Comparison of ENCODE assay signal across 9 mouse cellular contexts in genomic region chr2:33160326-33160973, GRCm38 (mm10). TPM values are rescaled to one million over a fixed set of nuclear protein-coding genes. Genes with fewer than 3 reads are reported as not detected.
DNase-seq lines count a peak whose midpoint lies in the region; ATAC-seq and TF ChIP-seq lines count a peak whose summit lies in the region.
"Had no signal": no experiment of that assay in that cellular context is flagged by ENCODE, and none has a peak within 500 bp of the region (broad histone marks: within the 10 kb centered on the region; RNA-seq: fewer than 3 reads in every experiment).

No protein-coding gene starts in this region.

- H3K9ac ChIP-seq in limb, embryonic 11.5 days (ENCODE audit: low read length), result peak overlapping the region; percentile 23; the same call in 1 of the 2 replicates
- H3K9ac ChIP-seq in neural tube, embryonic 15.5 days (replicated peaks), result no peak overlapping the region

- no peak for ATAC-seq in limb, embryonic 11.5 days (ENCODE audit: insufficient number of reproducible peaks, low FRiP score, low TSS enrichment, low read depth)
- no peak for ATAC-seq in neural tube, embryonic 15.5 days (ENCODE audit: low FRiP score)
- ATAC-seq: forebrain, embryonic 16.5 days had no signal

- no peak overlapping the region for H3K4me2 ChIP-seq in limb, embryonic 11.5 days (ENCODE audit: low read depth, severe bottlenecking)
- no peak overlapping the region for H3K4me2 ChIP-seq in neural tube, embryonic 15.5 days

- H3K9me3 ChIP-seq in limb, embryonic 11.5 days (ENCODE audit: control insufficient read depth, low read length), result no peaks in the 10 kb centered on the region
- no peaks in the 10 kb centered on the region for H3K9me3 ChIP-seq in neural tube, embryonic 15.5 days (replicated peaks)

- H3K27me3 ChIP-seq in limb, embryonic 11.5 days (ENCODE audit: control insufficient read depth, insufficient read depth, low read length), result no peaks in the 10 kb centered on the region
- H3K27me3 ChIP-seq in neural tube, embryonic 15.5 days (replicated peaks), result no peaks in the 10 kb centered on the region

- 61% methylated on average over 12 of the region's 12 CpGs for WGBS in limb, embryonic 11.5 days
- 79% methylated on average over 12 of the region's 12 CpGs for WGBS in neural tube, embryonic 15.5 days

- no peak overlapping the region for H3K4me3 ChIP-seq in gastrocnemius, adult 2 months
- no peak overlapping the region for H3K4me3 ChIP-seq in embryonic fibroblast, embryonic 13.5 days (ENCODE audit: insufficient read depth, low read length)
- no peak overlapping the region for H3K4me3 ChIP-seq in limb, embryonic 11.5 days (ENCODE audit: low read depth, low read length)
- no peak overlapping the region for H3K4me3 ChIP-seq in neural tube, embryonic 15.5 days (replicated peaks)

- TF ChIP-seq POLR2A in embryonic fibroblast, embryonic 13.5 days (IDR thresholded peaks at IDR 0.05; ENCODE audit: low read depth, low read length), result no peak

- TF ChIP-seq CTCF in gastrocnemius, adult 2 months (IDR thresholded peaks at IDR 0.05), result no peak
- no peak for TF ChIP-seq CTCF in embryonic fibroblast, embryonic 13.5 days (IDR thresholded peaks at IDR 0.05; ENCODE audit: borderline replicate concordance, insufficient read depth, low read length)

- peak; percentile 73 for DNase-seq in gastrocnemius, adult 2 months
- DNase-seq in gastrocnemius, adult 18-20 months (ENCODE audit: low spot score), result no peak
- DNase-seq in heart, postnatal 10 days, result peak; percentile 87
- no peak for DNase-seq in limb, embryonic 11.5 days (ENCODE audit: low spot score)
- no peak for DNase-seq in right cerebral cortex, adult 18-20 months
- no peak for DNase-seq in frontal cortex, postnatal 36 days (ENCODE audit: low spot score in 2 of 2)

- H3K4me1 ChIP-seq in embryonic fibroblast, embryonic 13.5 days (ENCODE audit: control insufficient read depth, insufficient read depth, low read length), result no peaks in the 10 kb centered on the region
- peaks cover 25% of the 10 kb centered on the region for H3K4me1 ChIP-seq in limb, embryonic 11.5 days (ENCODE audit: control insufficient read depth, insufficient read depth, low read length)
- peaks cover 8% of the 10 kb centered on the region; the same call in 1 of the 2 replicates for H3K4me1 ChIP-seq in neural tube, embryonic 15.5 days

- intact Hi-C loops in gastrocnemius, adult 2 months (cut with DNase I), result loop anchor here (5.0 kb wide), 1 partner anchor 42 kb away; no protein-coding TSS in a partner anchor
- intact Hi-C loops in heart, postnatal 10 days (cut with DNase I), result no loop called here

- no peaks in the 10 kb centered on the region for H3K36me3 ChIP-seq in limb, embryonic 11.5 days (ENCODE audit: control insufficient read depth, insufficient read depth, low read length)
- H3K36me3 ChIP-seq in neural tube, embryonic 15.5 days, result peaks cover 28% of the 10 kb centered on the region

- H3K27ac ChIP-seq in gastrocnemius, adult 2 months, result peak overlapping the region; percentile 79
- H3K27ac ChIP-seq in embryonic fibroblast, embryonic 13.5 days (ENCODE audit: insufficient read depth, low read length), result peak overlapping the region; percentile 49
- H3K27ac ChIP-seq in limb, embryonic 11.5 days (replicated peaks; ENCODE audit: low read depth, low read length), result peak overlapping the region; percentile 77
- H3K27ac ChIP-seq in neural tube, embryonic 15.5 days (replicated peaks), result no peak overlapping the region

RNA-seq across cellular contexts. Expression of gene Garnl3, which starts 29.0 kb away (rescaled TPM):
- under 1 TPM; 0.31 to 0.89 TPM for total RNA-seq in gastrocnemius, adult 2 months (2021)
- total RNA-seq in gastrocnemius, adult 18-20 months (2021), result under 1 TPM; 0.34 to 0.69 TPM
- polyA plus RNA-seq in embryonic fibroblast, embryonic 13.5 days (2011; ENCODE audit: insufficient read length, low read depth, missing spikeins), result 11.9 and 16.6 TPM in 2 replicates
- total RNA-seq in heart, postnatal 10 days (2021), result 1 to 10 TPM; 9.2 to 9.9 TPM
- 10.4 and 13.1 TPM in 2 replicates for polyA plus RNA-seq in limb, embryonic 11.5 days (2014; fragmentation: Nextera tagmentation; extraction: Ambion mirVana)
- polyA plus RNA-seq in neural tube, embryonic 15.5 days (2015; fragmentation: Nextera tagmentation; extraction: Ambion mirVana), result 49.6 and 62.3 TPM in 2 replicates

RNA-seq across cellular contexts. Expression of gene Angptl2, which starts 55.4 kb away (rescaled TPM):
- total RNA-seq in gastrocnemius, adult 2 months (2021), result 10 to 100 TPM; 20.6 to 47.1 TPM
- total RNA-seq in gastrocnemius, adult 18-20 months (2021), result 10 to 100 TPM; 29.6 to 48.6 TPM
- polyA plus RNA-seq in embryonic fibroblast, embryonic 13.5 days (2011; ENCODE audit: insufficient read length, low read depth, missing spikeins), result 116 and 161 TPM in 2 replicates
- 100 to 1,000 TPM; 135 to 141 TPM for total RNA-seq in heart, postnatal 10 days (2021)
- 48.8 and 49.2 TPM in 2 replicates for polyA plus RNA-seq in limb, embryonic 11.5 days (2014; fragmentation: Nextera tagmentation; extraction: Ambion mirVana)
- polyA plus RNA-seq in neural tube, embryonic 15.5 days (2015; fragmentation: Nextera tagmentation; extraction: Ambion mirVana), result 12.0 and 18.0 TPM in 2 replicates

Comparison
In these comparisons a context has a peak if more than half of its experiments do, and no peak if none do; other contexts are left out.
1. DNase-seq: peak in gastrocnemius, adult 2 months (single experiment) and heart, postnatal 10 days (2 of 2); none in gastrocnemius, adult 18-20 months (single experiment), limb, embryonic 11.5 days (single experiment), right cerebral cortex, adult 18-20 months (single experiment) and frontal cortex, postnatal 36 days (0 of 2).
2. RNA of gene Garnl3, which starts 29.0 kb away (total RNA-seq): 9.2 to 9.9 TPM in heart, postnatal 10 days; 0.31 to 0.89 TPM in gastrocnemius, adult 2 months and 0.34 to 0.69 TPM in gastrocnemius, adult 18-20 months; every median in the first group is over 4 times any median in the second.